Mouse (Mus musculus) kidney, adult 2 months (tissue): Measurements from ENCODE around the gene Nfkbia. TPM values are rescaled to one million over a fixed set of nuclear protein-coding genes. Genes with fewer than 3 reads are reported as not detected.

Source experiments
- DNase-seq: peaks from one replicate; pipeline ENCODE4 v3.0.0; 2021
- H3K27ac ChIP-seq: fragments of 200-500 bp; 2 replicates; pipeline ENCODE4 v1.5.1; 2012; ENCODE audit warnings: low read depth, low read length, control low read depth, inconsistent platforms; ENCODE audit not compliant: insufficient read depth
- H3K27me3 ChIP-seq: fragments of 200-500 bp; replicated peaks from 2 replicates; pipeline ENCODE4 v1.6.1; 2012; ENCODE audit warnings: mild to moderate bottlenecking, moderate library complexity, low read length, inconsistent platforms; ENCODE audit not compliant: control insufficient read depth, insufficient read depth
- H3K36me3 ChIP-seq: fragments of 200-500 bp; 2 replicates; pipeline ENCODE4 v1.6.1; 2012; ENCODE audit warnings: mild to moderate bottlenecking, moderate library complexity, low read length, inconsistent platforms; ENCODE audit not compliant: control insufficient read depth, insufficient read depth
- H3K4me1 ChIP-seq: fragments of 200-500 bp; 2 replicates; pipeline ENCODE4 v1.6.1; 2011; ENCODE audit warnings: low read length; ENCODE audit not compliant: control insufficient read depth, insufficient read depth
- H3K4me3 ChIP-seq: fragments of 200-500 bp; 2 replicates; pipeline ENCODE4 v1.5.1; 2011; ENCODE audit warnings: mild to moderate bottlenecking, low read depth, low read length, control low read depth; ENCODE audit not compliant: insufficient read depth
- CTCF ChIP-seq: fragments of 200-500 bp; conservative IDR thresholded peaks from 2 replicates; pipeline ENCODE4 v1.5.1; 2011; ENCODE audit warnings: low read depth, mild to moderate bottlenecking, control low read depth, low read length, moderate library complexity, mixed read lengths; ENCODE audit not compliant: insufficient read depth, insufficient read length
- POLR2A ChIP-seq: fragments of 200-500 bp; IDR thresholded peaks from one replicate; pipeline ENCODE4 v1.6.1; 2011; ENCODE audit warnings: low read depth, low read length, control low read depth
- WGBS: fragments of 180-500 bp; shearing (Covaris S2); methylation state at CpG from one replicate; pipeline ENCODE4 v1.1.7; 2018; 5-methylcytosine and 5-hydroxymethylcytosine counted together
- polyA plus RNA-seq: library from polyadenylated mRNA; depleted of rRNA; stranded (reverse); fragments of >200 nt; gene quantifications from 2 replicates; pipeline ENCODE4 v1.2.3, GENCODE M21; 2012

The Nfkbia gene
- polyA plus RNA-seq, 1 experiment, result 93.3 TPM

GRCm38 (mm10) chr12:55456893-55457292, 35.6 kb downstream of the Nfkbia start:
- H3K4me3 ChIP-seq, result no peak overlapping the region
- DNase-seq, result no peak
- no peak for TF ChIP-seq CTCF
- no peak for TF ChIP-seq POLR2A
- WGBS, result 89% methylated on average over 5 of the region's 5 CpGs
- no peak overlapping the region for H3K27ac ChIP-seq
- H3K36me3 ChIP-seq, result no peaks in the 10 kb centered on the region
- H3K4me1 ChIP-seq, result peaks cover 4% of the 10 kb centered on the region; the same call in 1 of the 2 replicates
- no peaks in the 10 kb centered on the region for H3K27me3 ChIP-seq

GRCm38 (mm10) chr12:55456136-55456535, 36.3 kb downstream of the Nfkbia start:
- Histone ChIP-seq H3K27me3 (no peaks in the 10 kb centered on the region), H3K4me3 (no peak overlapping the region), H3K36me3 (no peaks in the 10 kb centered on the region), H3K4me1 (peaks cover 4% of the 10 kb centered on the region; the same call in 1 of the 2 replicates), H3K27ac (no peak overlapping the region)
- no peak for DNase-seq
- WGBS, result 82% methylated on average over 3 of the region's 3 CpGs
- no peak for TF ChIP-seq CTCF
- no peak for TF ChIP-seq POLR2A

DNA sequence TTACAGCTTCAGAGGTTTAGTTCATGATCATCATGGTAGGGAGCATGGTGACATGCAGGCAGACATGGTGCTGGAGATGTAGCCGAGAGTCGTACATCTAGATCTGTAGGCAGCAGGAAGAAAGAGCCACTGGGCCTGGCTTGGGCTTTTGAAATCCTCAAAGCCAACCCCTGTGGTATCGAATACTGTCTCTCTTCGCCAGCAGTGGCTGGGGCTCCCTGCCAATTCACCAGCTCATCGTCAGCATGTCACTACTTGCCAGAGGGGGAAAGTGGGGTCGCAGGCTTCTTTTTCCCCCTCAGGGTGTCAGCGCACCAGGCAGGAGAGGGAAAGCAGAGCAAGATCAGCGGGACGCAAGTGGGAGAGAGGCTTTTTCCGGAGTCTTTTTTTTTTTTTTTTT, 37.2 kb downstream of the Nfkbia start:
- 91% methylated on average over 10 of the region's 10 CpGs for WGBS
- TF ChIP-seq CTCF (no peak), POLR2A (no peak)
- DNase-seq, result no peak
- no peak overlapping the region for H3K27ac ChIP-seq
- H3K36me3 ChIP-seq, result no peaks in the 10 kb centered on the region
- H3K4me1 ChIP-seq, result peaks cover 6% of the 10 kb centered on the region; the same call in 1 of the 2 replicates
- no peaks in the 10 kb centered on the region for H3K27me3 ChIP-seq
- no peak overlapping the region for H3K4me3 ChIP-seq

GRCm38 (mm10) chr12:55453924-55454323, 38.5 kb downstream of the Nfkbia start:
- H3K4me3 ChIP-seq, result no peak overlapping the region
- no peak overlapping the region for H3K27ac ChIP-seq
- no peaks in the 10 kb centered on the region for H3K27me3 ChIP-seq
- peaks cover 8% of the 10 kb centered on the region; the same call in 1 of the 2 replicates for H3K4me1 ChIP-seq
- H3K36me3 ChIP-seq, result no peaks in the 10 kb centered on the region
- no peak for DNase-seq
- WGBS, result 52% methylated on average over 4 of the region's 4 CpGs
- no peak for TF ChIP-seq CTCF
- TF ChIP-seq POLR2A, result no peak

DNA sequence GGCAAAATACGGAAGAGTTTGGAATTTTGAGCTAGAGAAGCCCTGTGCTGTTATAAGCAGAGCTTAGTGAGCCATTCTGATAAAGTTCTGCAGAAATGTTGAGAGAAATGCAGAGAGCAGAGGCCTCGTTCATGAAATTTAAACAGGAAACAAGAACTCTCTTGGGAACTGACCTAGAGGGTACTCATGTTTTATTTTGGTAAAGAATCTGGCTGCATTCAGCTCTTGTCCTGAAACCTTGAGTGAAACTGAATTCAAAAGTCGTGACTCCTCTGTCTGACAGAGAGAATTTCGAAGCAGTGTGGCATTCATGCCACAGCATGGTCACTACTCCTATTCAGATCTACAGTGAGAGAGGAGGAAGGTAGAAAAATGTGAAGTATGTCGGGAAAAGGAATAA, 39.6 kb downstream of the Nfkbia start:
- peaks cover 8% of the 10 kb centered on the region; the same call in 1 of the 2 replicates for H3K4me1 ChIP-seq
- no peaks in the 10 kb centered on the region for H3K27me3 ChIP-seq
- peak overlapping the region; percentile 41; the same call in 1 of the 2 replicates for H3K27ac ChIP-seq
- TF ChIP-seq CTCF (no peak), POLR2A (no peak)
- WGBS, result 47% methylated on average over 5 of the region's 5 CpGs
- no peaks in the 10 kb centered on the region for H3K36me3 ChIP-seq
- H3K4me3 ChIP-seq, result no peak overlapping the region
- peak; percentile 57 for DNase-seq

GRCm38 (mm10) chr12:55450421-55450820, 42.0 kb downstream of the Nfkbia start:
- Histone ChIP-seq H3K4me1 (peaks cover 14% of the 10 kb centered on the region), H3K36me3 (no peaks in the 10 kb centered on the region), H3K4me3 (no peak overlapping the region), H3K27me3 (no peaks in the 10 kb centered on the region), H3K27ac (no peak overlapping the region)
- TF ChIP-seq POLR2A (no peak), CTCF (no peak)
- WGBS, result 32% methylated on average over 16 of the region's 16 CpGs
- DNase-seq, result peak; percentile 46

DNA sequence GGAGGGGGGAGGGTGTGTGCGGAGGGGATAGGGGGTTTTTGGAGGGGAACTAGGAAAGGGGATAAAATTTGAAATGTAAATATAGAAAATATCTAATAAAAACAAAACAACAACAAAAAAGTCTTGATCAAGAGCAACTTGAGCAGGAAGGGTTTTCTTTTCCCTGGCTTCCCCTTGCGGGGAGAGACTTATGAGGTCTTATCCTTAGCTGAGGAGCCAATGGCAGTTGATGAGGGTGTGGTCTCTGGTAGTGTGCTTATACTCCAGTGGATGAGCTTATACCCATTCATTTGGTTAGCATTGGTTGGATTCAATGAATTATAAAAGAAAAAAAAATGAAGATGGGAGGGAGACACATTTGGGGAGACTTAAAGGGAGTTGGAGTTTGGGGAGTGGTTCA, 43.4 kb downstream of the Nfkbia start:
- no peaks in the 10 kb centered on the region for H3K36me3 ChIP-seq
- H3K4me3 ChIP-seq, result no peak overlapping the region
- WGBS, result 92% methylated on average over 2 of the region's 2 CpGs
- TF ChIP-seq POLR2A (no peak), CTCF (no peak)
- H3K27ac ChIP-seq, result no peak overlapping the region
- DNase-seq, result no peak
- no peaks in the 10 kb centered on the region for H3K27me3 ChIP-seq
- peaks cover 14% of the 10 kb centered on the region for H3K4me1 ChIP-seq

GRCm38 (mm10) chr12:55448457-55448856, 44.0 kb downstream of the Nfkbia start:
- no peaks in the 10 kb centered on the region for H3K36me3 ChIP-seq
- no peak for TF ChIP-seq POLR2A
- no peak for TF ChIP-seq CTCF
- no peaks in the 10 kb centered on the region for H3K27me3 ChIP-seq
- no peak overlapping the region for H3K4me3 ChIP-seq
- no peak overlapping the region for H3K27ac ChIP-seq
- WGBS, result 88% methylated on average over 2 of the region's 2 CpGs
- peaks cover 14% of the 10 kb centered on the region for H3K4me1 ChIP-seq
- no peak for DNase-seq
